Mouse (Mus musculus): Measurements from ENCODE around the gene Lrrc20. TPM values are rescaled to one million over a fixed set of nuclear protein-coding genes. Genes with fewer than 3 reads are reported as not detected.

Lrrc20 gene
- polyA plus RNA-seq, 1 experiment from 2014 or later, result 11.8 TPM

GRCm38 (mm10) chr10:61479927-61480326, 4.3 kb downstream of the Lrrc20 start:
- Histone ChIP-seq H3K36me3 (ENCODE audit: control insufficient read depth, insufficient read depth, low read length) (no peaks in the 10 kb centered on the region), H3K9ac (ENCODE audit: low read length) (no peak overlapping the region), H3K27ac (replicated peaks; ENCODE audit: low read depth, low read length) (no peak overlapping the region), H3K4me2 (ENCODE audit: low read depth, severe bottlenecking) (no peak overlapping the region), H3K4me1 (ENCODE audit: control insufficient read depth, insufficient read depth, low read length) (peaks cover 4% of the 10 kb centered on the region), H3K4me3 (ENCODE audit: low read depth, low read length) (no peak overlapping the region), H3K9me3 (ENCODE audit: control insufficient read depth, low read length) (no peaks in the 10 kb centered on the region), H3K27me3 (ENCODE audit: control insufficient read depth, insufficient read depth, low read length) (no peaks in the 10 kb centered on the region)
- 92% methylated on average over 4 of the region's 4 CpGs for WGBS
- DNase-seq (ENCODE audit: low spot score) (no peak), ATAC-seq (ENCODE audit: insufficient number of reproducible peaks, low FRiP score, low TSS enrichment, low read depth) (no peak)

- no peak overlapping the region for H3K4me2 ChIP-seq (ENCODE audit: low read depth, severe bottlenecking)
- no peaks in the 10 kb centered on the region for H3K9me3 ChIP-seq (ENCODE audit: control insufficient read depth, low read length)
- DNase-seq (ENCODE audit: low spot score) (no peak), ATAC-seq (ENCODE audit: insufficient number of reproducible peaks, low FRiP score, low TSS enrichment, low read depth) (no peak)
- H3K4me3 ChIP-seq (ENCODE audit: low read depth, low read length), result no peak overlapping the region
- WGBS, result 66% methylated on average over 1 of the region's 1 CpGs
- H3K4me1 ChIP-seq (ENCODE audit: control insufficient read depth, insufficient read depth, low read length), result peaks cover 4% of the 10 kb centered on the region
- no peak overlapping the region for H3K27ac ChIP-seq (replicated peaks; ENCODE audit: low read depth, low read length)
- H3K36me3 ChIP-seq (ENCODE audit: control insufficient read depth, insufficient read depth, low read length), result no peaks in the 10 kb centered on the region
- no peak overlapping the region for H3K9ac ChIP-seq (ENCODE audit: low read length)
- H3K27me3 ChIP-seq (ENCODE audit: control insufficient read depth, insufficient read depth, low read length), result no peaks in the 10 kb centered on the region
These were observed 4.9 kb downstream of the Lrrc20 start for GRCm38 (mm10) chr10:61480488-61480887.

- H3K4me1 ChIP-seq (ENCODE audit: control insufficient read depth, insufficient read depth, low read length), result no peaks in the 10 kb centered on the region
- no peak for ATAC-seq (ENCODE audit: insufficient number of reproducible peaks, low FRiP score, low TSS enrichment, low read depth)
- 93% methylated on average over 7 of the region's 7 CpGs for WGBS
- H3K27ac ChIP-seq (replicated peaks; ENCODE audit: low read depth, low read length), result no peak overlapping the region
- no peak for DNase-seq (ENCODE audit: low spot score)
- no peak overlapping the region for H3K4me3 ChIP-seq (ENCODE audit: low read depth, low read length)
- no peaks in the 10 kb centered on the region for H3K9me3 ChIP-seq (ENCODE audit: control insufficient read depth, low read length)
- H3K4me2 ChIP-seq (ENCODE audit: low read depth, severe bottlenecking), result no peak overlapping the region
- no peak overlapping the region for H3K9ac ChIP-seq (ENCODE audit: low read length)
- H3K27me3 ChIP-seq (ENCODE audit: control insufficient read depth, insufficient read depth, low read length), result no peaks in the 10 kb centered on the region
- no peaks in the 10 kb centered on the region for H3K36me3 ChIP-seq (ENCODE audit: control insufficient read depth, insufficient read depth, low read length)
These were observed 7.2 kb downstream of the Lrrc20 start for GRCm38 (mm10) chr10:61482771-61483170.

GRCm38 (mm10) chr10:61484801-61485200, 9.2 kb downstream of the Lrrc20 start:
- Histone ChIP-seq H3K36me3 (ENCODE audit: control insufficient read depth, insufficient read depth, low read length) (no peaks in the 10 kb centered on the region), H3K9me3 (ENCODE audit: control insufficient read depth, low read length) (no peaks in the 10 kb centered on the region), H3K4me2 (ENCODE audit: low read depth, severe bottlenecking) (no peak overlapping the region), H3K27me3 (ENCODE audit: control insufficient read depth, insufficient read depth, low read length) (no peaks in the 10 kb centered on the region), H3K9ac (ENCODE audit: low read length) (no peak overlapping the region), H3K4me1 (ENCODE audit: control insufficient read depth, insufficient read depth, low read length) (no peaks in the 10 kb centered on the region), H3K27ac (replicated peaks; ENCODE audit: low read depth, low read length) (no peak overlapping the region), H3K4me3 (ENCODE audit: low read depth, low read length) (no peak overlapping the region)
- ATAC-seq (ENCODE audit: insufficient number of reproducible peaks, low FRiP score, low TSS enrichment, low read depth) (no peak), DNase-seq (ENCODE audit: low spot score) (no peak)
- WGBS, result 56% methylated on average over 11 of the region's 11 CpGs

GRCm38 (mm10) chr10:61486551-61487339, 11.1 kb downstream of the Lrrc20 start:
- no peak for DNase-seq (ENCODE audit: low spot score)
- Histone ChIP-seq H3K9me3 (ENCODE audit: control insufficient read depth, low read length) (no peaks in the 10 kb centered on the region), H3K27me3 (ENCODE audit: control insufficient read depth, insufficient read depth, low read length) (no peaks in the 10 kb centered on the region), H3K4me1 (ENCODE audit: control insufficient read depth, insufficient read depth, low read length) (no peaks in the 10 kb centered on the region), H3K9ac (ENCODE audit: low read length) (no peak overlapping the region), H3K4me2 (ENCODE audit: low read depth, severe bottlenecking) (no peak overlapping the region), H3K4me3 (ENCODE audit: low read depth, low read length) (no peak overlapping the region), H3K27ac (replicated peaks; ENCODE audit: low read depth, low read length) (no peak overlapping the region), H3K36me3 (ENCODE audit: control insufficient read depth, insufficient read depth, low read length) (no peaks in the 10 kb centered on the region)
- ATAC-seq (ENCODE audit: insufficient number of reproducible peaks, low FRiP score, low TSS enrichment, low read depth), result no peak
- WGBS, result 88% methylated on average over 8 of the region's 8 CpGs

GRCm38 (mm10) chr10:61488522-61489110, 13.0 kb downstream of the Lrrc20 start:
- Histone ChIP-seq H3K27me3 (ENCODE audit: control insufficient read depth, insufficient read depth, low read length) (no peaks in the 10 kb centered on the region), H3K36me3 (ENCODE audit: control insufficient read depth, insufficient read depth, low read length) (no peaks in the 10 kb centered on the region), H3K27ac (replicated peaks; ENCODE audit: low read depth, low read length) (no peak overlapping the region), H3K4me3 (ENCODE audit: low read depth, low read length) (no peak overlapping the region), H3K9me3 (ENCODE audit: control insufficient read depth, low read length) (no peaks in the 10 kb centered on the region), H3K4me1 (ENCODE audit: control insufficient read depth, insufficient read depth, low read length) (no peaks in the 10 kb centered on the region), H3K9ac (ENCODE audit: low read length) (no peak overlapping the region), H3K4me2 (ENCODE audit: low read depth, severe bottlenecking) (no peak overlapping the region)
- ATAC-seq (ENCODE audit: insufficient number of reproducible peaks, low FRiP score, low TSS enrichment, low read depth) (no peak), DNase-seq (ENCODE audit: low spot score) (no peak)
- 86% methylated on average over 6 of the region's 6 CpGs for WGBS

GRCm38 (mm10) chr10:61491573-61491972, 16.0 kb downstream of the Lrrc20 start:
- DNase-seq (ENCODE audit: low spot score) (no peak), ATAC-seq (ENCODE audit: insufficient number of reproducible peaks, low FRiP score, low TSS enrichment, low read depth) (no peak)
- Histone ChIP-seq H3K27me3 (ENCODE audit: control insufficient read depth, insufficient read depth, low read length) (no peaks in the 10 kb centered on the region), H3K4me3 (ENCODE audit: low read depth, low read length) (no peak overlapping the region), H3K36me3 (ENCODE audit: control insufficient read depth, insufficient read depth, low read length) (no peaks in the 10 kb centered on the region), H3K4me2 (ENCODE audit: low read depth, severe bottlenecking) (no peak overlapping the region), H3K9ac (ENCODE audit: low read length) (no peak overlapping the region), H3K9me3 (ENCODE audit: control insufficient read depth, low read length) (no peaks in the 10 kb centered on the region), H3K4me1 (ENCODE audit: control insufficient read depth, insufficient read depth, low read length) (peaks cover 16% of the 10 kb centered on the region), H3K27ac (replicated peaks; ENCODE audit: low read depth, low read length) (no peak overlapping the region)
- 55% methylated on average over 8 of the region's 8 CpGs for WGBS

GRCm38 (mm10) chr10:61492040-61492439, 16.4 kb downstream of the Lrrc20 start:
- 9% methylated on average over 11 of the region's 11 CpGs for WGBS
- H3K4me1 ChIP-seq (ENCODE audit: control insufficient read depth, insufficient read depth, low read length), result peaks cover 17% of the 10 kb centered on the region
- H3K4me3 ChIP-seq (ENCODE audit: low read depth, low read length), result no peak overlapping the region
- no peak overlapping the region for H3K9ac ChIP-seq (ENCODE audit: low read length)
- H3K4me2 ChIP-seq (ENCODE audit: low read depth, severe bottlenecking), result no peak overlapping the region
- no peak overlapping the region for H3K27ac ChIP-seq (replicated peaks; ENCODE audit: low read depth, low read length)
- DNase-seq (ENCODE audit: low spot score), result peak; percentile 88
- no peaks in the 10 kb centered on the region for H3K9me3 ChIP-seq (ENCODE audit: control insufficient read depth, low read length)
- no peaks in the 10 kb centered on the region for H3K27me3 ChIP-seq (ENCODE audit: control insufficient read depth, insufficient read depth, low read length)
- ATAC-seq (ENCODE audit: insufficient number of reproducible peaks, low FRiP score, low TSS enrichment, low read depth), result peak; percentile 48
- H3K36me3 ChIP-seq (ENCODE audit: control insufficient read depth, insufficient read depth, low read length), result no peaks in the 10 kb centered on the region
